Mouse (Mus musculus) left cerebral cortex, adult 18-20 months (tissue): ENCODE results near the gene Snai1. TPM values are rescaled to one million over a fixed set of nuclear protein-coding genes. Genes with fewer than 3 reads are reported as not detected.

ENCODE experiments used
- DNase-seq, 2 experiments: peaks; one replicate each; pipeline ENCODE4 v3.0.0; 2021 to 2022; ENCODE audit warnings: low spot score in 2 of 2, mixed read lengths in 1 of 2
- total RNA-seq, 2 experiments: library from RNA; stranded (reverse); gene quantifications; 2 replicates each; pipeline ENCODE4 v1.2.3; 2021

Snai1 gene
- total RNA-seq, 2 experiments from 2014 or later = 1.1 to 1.2 TPM

GRCm38 (mm10) chr2:167550341-167550854 lies 12.4 kb downstream of the Snai1 start:
- DNase-seq = no peak

- no peak for DNase-seq
Measured at GRCm38 (mm10) chr2:167551342-167551920, 13.4 kb downstream of the Snai1 start.

- no peak for DNase-seq
Measured at GRCm38 (mm10) chr2:167552292-167552691, 14.3 kb downstream of the Snai1 start.

- no peak for DNase-seq
Measured at GRCm38 (mm10) chr2:167552927-167553402, 15.0 kb downstream of the Snai1 start.

GRCm38 (mm10) chr2:167555766-167556165 lies 17.8 kb downstream of the Snai1 start:
- DNase-seq = no peak

- no peak for DNase-seq
Measured at GRCm38 (mm10) chr2:167559413-167559812, 21.4 kb downstream of the Snai1 start.

- DNase-seq = no peak
Measured at GRCm38 (mm10) chr2:167562101-167562500, 24.1 kb downstream of the Snai1 start.

GRCm38 (mm10) chr2:167563035-167563434 lies 25.0 kb downstream of the Snai1 start:
- no peak for DNase-seq

- no peak for DNase-seq
Measured at GRCm38 (mm10) chr2:167563703-167564102, 25.7 kb downstream of the Snai1 start.

GRCm38 (mm10) chr2:167564551-167565311 lies 26.7 kb downstream of the Snai1 start:
- DNase-seq = no peak

GRCm38 (mm10) chr2:167565312-167565656 lies 27.3 kb downstream of the Snai1 start:
- DNase-seq = no peak

- DNase-seq = peak in 1 of 2 experiments; percentile 15
Measured at GRCm38 (mm10) chr2:167565682-167566081, 27.7 kb downstream of the Snai1 start.

- no peak for DNase-seq
Measured at GRCm38 (mm10) chr2:167568112-167568511, 30.1 kb downstream of the Snai1 start.

- DNase-seq = peak in 1 of 2 experiments; percentile 17
Measured at GRCm38 (mm10) chr2:167569934-167570651, 32.1 kb downstream of the Snai1 start.

- no peak for DNase-seq
Measured at GRCm38 (mm10) chr2:167570815-167571214, 32.8 kb downstream of the Snai1 start.

- DNase-seq = no peak
Measured at GRCm38 (mm10) chr2:167571442-167572220, 33.6 kb downstream of the Snai1 start.

GRCm38 (mm10) chr2:167574814-167575213 lies 36.8 kb downstream of the Snai1 start:
- DNase-seq = no peak

GRCm38 (mm10) chr2:167575581-167575980 lies 37.6 kb downstream of the Snai1 start:
- DNase-seq = no peak

- DNase-seq = no peak
Measured at GRCm38 (mm10) chr2:167576121-167576620, 38.2 kb downstream of the Snai1 start.

GRCm38 (mm10) chr2:167577186-167577785 lies 39.3 kb downstream of the Snai1 start:
- no peak for DNase-seq
